Mouse (Mus musculus) megakaryocyte, embryonic 14.5 days (primary cell): ENCODE measurements around the gene Etv6.

Source experiments
- FLI1 ChIP-seq: IDR thresholded peaks from 2 replicates; pipeline ENCODE4 v1.6.1; 2012; ENCODE audit warnings: low read length, inconsistent platforms, mixed read lengths
- GATA1 ChIP-seq: IDR thresholded peaks from 3 replicates; pipeline ENCODE4 v1.6.1; 2012; ENCODE audit warnings: mixed read lengths, low read length, inconsistent platforms, borderline replicate concordance

DNA sequence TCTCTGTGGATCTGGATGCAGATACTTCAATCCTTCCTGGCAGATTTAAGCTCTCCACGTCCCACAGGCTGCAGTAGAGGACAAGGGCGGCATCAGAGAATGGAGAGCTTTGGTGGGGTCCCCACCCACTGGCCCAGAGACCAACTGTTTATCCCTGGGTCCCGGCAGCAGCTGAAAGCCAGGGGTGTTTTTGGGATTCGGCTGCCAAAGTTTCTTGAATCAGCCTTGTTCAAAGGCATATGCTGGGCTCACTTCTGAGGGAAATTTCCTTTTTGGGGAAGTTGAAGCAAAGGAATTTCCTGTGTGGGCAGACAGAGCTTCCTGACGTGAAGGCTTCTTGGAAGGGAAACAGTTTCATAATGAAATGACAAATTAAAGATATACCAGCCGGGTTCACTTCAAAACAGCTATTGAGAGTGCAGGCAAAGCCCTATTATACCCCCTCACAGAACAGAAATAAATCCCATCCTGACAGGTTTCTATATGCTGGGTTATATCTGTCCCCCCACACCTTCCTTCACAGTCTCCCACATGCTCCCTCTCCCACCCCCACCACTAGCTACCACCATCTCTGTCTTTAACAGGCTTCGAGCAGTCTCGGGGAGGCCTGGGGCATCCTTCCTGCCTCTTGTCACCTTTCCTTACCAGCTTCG is 116.5 kb downstream of the Etv6 start:
- TF ChIP-seq GATA1 (no peak), FLI1 (no peak)
